Mouse (Mus musculus) hindbrain, embryonic 15.5 days (tissue): ENCODE results near the gene Iqck. TPM values are rescaled to one million over a fixed set of nuclear protein-coding genes. Genes with fewer than 3 reads are reported as not detected.

ENCODE experiments used
- ATAC-seq: fragments of 200-750 bp; cut with Nextera tagmentation; 2 replicates; pipeline ENCODE4 v1.8.0; 2017; ENCODE audit warnings: low read depth, moderate number of reproducible peaks, moderate TSS enrichment; ENCODE audit not compliant: low FRiP score
- H3K27ac ChIP-seq: fragments of 300-500 bp; sonication (generic); replicated peaks from 2 replicates; pipeline ENCODE4 v1.5.1; 2015; ENCODE audit warnings: mild to moderate bottlenecking, inconsistent platforms
- H3K27me3 ChIP-seq: fragments of 300-500 bp; sonication (generic); 2 replicates; pipeline ENCODE4 v1.6.1; 2015; ENCODE audit warnings: control low read depth, inconsistent platforms
- H3K36me3 ChIP-seq: fragments of 300-500 bp; sonication (generic); 2 replicates; pipeline ENCODE4 v1.6.1; 2015; ENCODE audit warnings: control low read depth, inconsistent platforms
- H3K4me1 ChIP-seq: fragments of 300-500 bp; sonication (generic); replicated peaks from 2 replicates; pipeline ENCODE4 v1.6.1; 2015; ENCODE audit warnings: control low read depth, inconsistent platforms
- H3K4me2 ChIP-seq: fragments of 300-500 bp; sonication (generic); 2 replicates; pipeline ENCODE4 v1.6.1; 2015; ENCODE audit warnings: moderate library complexity, mild to moderate bottlenecking, inconsistent platforms
- H3K4me3 ChIP-seq: fragments of 300-500 bp; sonication (generic); 2 replicates; pipeline ENCODE4 v1.5.1; 2015; ENCODE audit warnings: mild to moderate bottlenecking, inconsistent platforms
- H3K9ac ChIP-seq: fragments of 300-500 bp; sonication (generic); 2 replicates; pipeline ENCODE4 v1.6.1; 2015; ENCODE audit warnings: inconsistent platforms
- H3K9me3 ChIP-seq: fragments of 300-500 bp; sonication (generic); 2 replicates; pipeline ENCODE4 v1.6.1; 2016; ENCODE audit warnings: control low read depth, inconsistent platforms
- WGBS: fragments of 180-500 bp; shearing (Covaris S2); methylation state at CpG from one replicate; pipeline ENCODE4 v1.1.7; 2015; 5-methylcytosine and 5-hydroxymethylcytosine counted together
- polyA plus RNA-seq: library from polyadenylated mRNA; unstranded; fragments of >200 nt; fragmentation: Nextera tagmentation; extraction: Ambion mirVana; gene quantifications from 2 replicates; pipeline ENCODE4 v1.2.1, GENCODE M21; 2015

Iqck gene
- polyA plus RNA-seq, 1 experiment from 2014 or later, result 3.7 TPM

DNA sequence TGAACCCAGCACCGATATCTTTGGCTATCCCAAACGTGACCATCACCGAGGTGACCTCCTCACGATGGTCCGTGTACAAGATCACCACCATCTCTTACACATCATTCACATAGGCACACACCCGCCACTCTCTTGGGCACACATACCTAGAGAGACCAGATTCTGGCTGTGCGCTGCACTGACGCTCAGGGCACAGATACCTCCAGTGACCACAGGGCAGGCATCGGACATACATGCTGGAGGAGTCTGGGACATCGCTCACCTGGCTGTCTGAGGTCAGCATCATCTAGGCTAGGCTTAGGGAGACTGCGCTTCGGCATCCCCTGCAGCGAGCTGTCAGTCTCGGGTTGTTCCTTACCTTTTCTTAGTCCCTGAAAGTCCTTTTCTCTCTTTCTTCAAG, 140.1 kb downstream of the Iqck start:
- Histone ChIP-seq H3K9ac (peak overlapping the region; percentile 50; the same call in 1 of the 2 replicates), H3K4me3 (peak overlapping the region; percentile 43), H3K4me2 (peak overlapping the region; percentile 64), H3K9me3 (no peaks in the 10 kb centered on the region), H3K27me3 (no peaks in the 10 kb centered on the region), H3K36me3 (no peaks in the 10 kb centered on the region), H3K4me1 (peaks cover 51% of the 10 kb centered on the region), H3K27ac (no peak overlapping the region)
- ATAC-seq, result peak; percentile 13
- WGBS, result 9% methylated on average over 14 of the region's 14 CpGs

DNA sequence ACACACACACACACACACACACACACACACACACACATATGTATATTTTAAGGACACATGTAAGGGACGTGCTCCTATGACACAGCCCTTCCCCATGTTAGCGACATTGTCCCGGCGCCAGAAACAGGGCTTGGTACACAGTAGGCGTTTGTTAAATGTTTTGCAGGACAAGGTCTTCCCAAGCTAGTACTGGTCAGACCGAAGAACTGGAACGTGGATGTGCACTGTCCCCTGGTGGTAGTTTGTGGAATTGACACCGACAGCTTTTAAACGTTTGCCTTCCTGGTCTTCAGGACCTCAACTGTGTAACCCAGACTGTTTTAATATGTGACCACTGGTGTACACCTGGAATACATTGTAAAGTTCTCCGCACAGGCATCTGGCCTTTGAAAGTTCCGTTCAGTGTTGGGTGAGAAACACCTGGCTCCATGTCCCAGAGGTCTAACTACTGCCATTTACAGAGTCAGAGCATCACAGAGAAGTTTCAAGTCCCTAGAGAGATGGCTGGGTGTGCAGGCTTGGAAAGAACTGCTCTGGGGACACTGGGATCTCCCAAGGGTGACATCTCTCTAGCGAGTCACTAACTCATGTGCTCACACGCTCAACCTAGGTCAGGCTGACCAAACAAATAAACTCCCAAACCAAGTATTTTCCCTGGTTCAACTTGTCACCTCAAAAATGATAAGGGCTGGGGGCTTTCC, 140.7 kb downstream of the Iqck start:
- 0 out of 2 replicates have a peak overlapping the region, but pooled peaks have one; percentile 50 for H3K9ac ChIP-seq
- WGBS, result 10% methylated on average over 13 of the region's 13 CpGs
- no peak overlapping the region for H3K4me3 ChIP-seq
- peak; percentile 52 for ATAC-seq
- H3K27me3 ChIP-seq, result no peaks in the 10 kb centered on the region
- H3K4me1 ChIP-seq, result peaks cover 45% of the 10 kb centered on the region
- no peaks in the 10 kb centered on the region for H3K9me3 ChIP-seq
- peak overlapping the region; percentile 64 for H3K4me2 ChIP-seq
- no peak overlapping the region for H3K27ac ChIP-seq
- no peaks in the 10 kb centered on the region for H3K36me3 ChIP-seq

DNA sequence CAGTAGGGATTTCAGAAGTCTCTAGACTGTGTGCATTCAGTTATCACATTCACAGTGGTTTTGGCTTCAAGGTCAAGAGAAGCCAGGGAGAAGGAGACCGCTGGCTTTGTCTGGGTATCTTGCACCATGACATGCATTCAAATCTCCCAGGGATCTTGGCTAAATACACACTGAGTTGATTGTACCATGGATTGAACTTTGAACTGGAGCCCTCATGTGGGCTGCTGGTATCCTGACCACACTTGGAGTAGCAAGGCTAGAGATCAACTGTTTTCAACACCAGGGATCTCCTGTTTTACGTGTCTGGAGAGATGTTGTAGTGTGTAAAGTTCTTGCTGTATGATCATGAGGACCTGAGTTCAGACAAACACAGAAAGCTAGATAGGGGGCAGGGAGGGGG, 144.3 kb downstream of the Iqck start:
- H3K36me3 ChIP-seq, result no peaks in the 10 kb centered on the region
- no peak overlapping the region for H3K4me3 ChIP-seq
- H3K4me1 ChIP-seq, result peaks cover 11% of the 10 kb centered on the region
- no peak for ATAC-seq
- no peak overlapping the region for H3K9ac ChIP-seq
- WGBS, result 77% methylated on average over 2 of the region's 2 CpGs
- no peak overlapping the region for H3K4me2 ChIP-seq
- no peak overlapping the region for H3K27ac ChIP-seq
- no peaks in the 10 kb centered on the region for H3K27me3 ChIP-seq
- no peaks in the 10 kb centered on the region for H3K9me3 ChIP-seq

DNA sequence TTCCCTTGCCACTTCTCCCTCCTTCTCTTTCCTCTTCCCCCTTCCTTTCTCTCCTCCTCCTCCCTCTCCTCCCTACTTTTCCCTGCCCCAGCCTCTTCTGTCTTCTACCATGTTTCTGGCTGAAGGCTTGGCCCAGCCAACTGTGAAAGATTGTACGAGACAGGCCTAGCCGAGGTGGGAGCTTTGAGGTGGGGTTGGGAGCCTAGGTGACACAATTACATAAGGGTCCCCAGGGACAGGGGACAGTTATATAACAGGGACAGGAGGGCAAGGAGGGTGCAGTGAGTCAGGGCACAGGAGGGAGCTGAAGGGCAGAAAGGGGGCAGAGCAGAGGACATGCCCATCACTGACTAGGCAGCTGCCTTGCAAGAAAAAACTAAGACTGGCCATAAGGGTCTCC, 146.4 kb downstream of the Iqck start:
- ATAC-seq, result no peak
- H3K4me2 ChIP-seq, result no peak overlapping the region
- no peaks in the 10 kb centered on the region for H3K4me1 ChIP-seq
- 47% methylated on average over 2 of the region's 2 CpGs for WGBS
- no peak overlapping the region for H3K27ac ChIP-seq
- H3K9me3 ChIP-seq, result no peaks in the 10 kb centered on the region
- H3K36me3 ChIP-seq, result no peaks in the 10 kb centered on the region
- no peaks in the 10 kb centered on the region for H3K27me3 ChIP-seq
- no peak overlapping the region for H3K9ac ChIP-seq
- H3K4me3 ChIP-seq, result no peak overlapping the region

DNA sequence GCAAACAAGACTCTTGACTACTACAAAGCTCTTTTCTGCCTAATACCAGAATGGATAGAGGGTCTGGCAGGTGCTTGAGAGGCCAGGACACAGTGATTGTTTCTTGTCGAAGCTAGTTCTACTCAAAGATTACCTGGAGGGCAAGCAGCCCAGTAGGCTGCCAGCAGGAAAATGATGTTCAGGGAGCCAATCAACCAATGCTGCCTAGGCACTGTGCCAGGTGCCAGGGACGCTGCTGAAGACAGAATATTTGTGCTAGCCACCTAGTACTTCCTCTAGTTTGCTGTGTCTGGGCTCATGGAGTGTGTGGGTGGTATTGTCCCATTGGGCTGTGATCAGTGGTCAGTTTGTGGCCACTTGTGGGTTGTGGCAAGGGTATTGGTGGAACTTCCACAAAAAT, 146.9 kb downstream of the Iqck start:
- Histone ChIP-seq H3K4me1 (no peaks in the 10 kb centered on the region), H3K4me3 (no peak overlapping the region), H3K36me3 (no peaks in the 10 kb centered on the region), H3K27ac (no peak overlapping the region), H3K4me2 (no peak overlapping the region), H3K9ac (no peak overlapping the region), H3K27me3 (no peaks in the 10 kb centered on the region), H3K9me3 (no peaks in the 10 kb centered on the region)
- 49% methylated on average over 2 of the region's 2 CpGs for WGBS
- ATAC-seq, result no peak

DNA sequence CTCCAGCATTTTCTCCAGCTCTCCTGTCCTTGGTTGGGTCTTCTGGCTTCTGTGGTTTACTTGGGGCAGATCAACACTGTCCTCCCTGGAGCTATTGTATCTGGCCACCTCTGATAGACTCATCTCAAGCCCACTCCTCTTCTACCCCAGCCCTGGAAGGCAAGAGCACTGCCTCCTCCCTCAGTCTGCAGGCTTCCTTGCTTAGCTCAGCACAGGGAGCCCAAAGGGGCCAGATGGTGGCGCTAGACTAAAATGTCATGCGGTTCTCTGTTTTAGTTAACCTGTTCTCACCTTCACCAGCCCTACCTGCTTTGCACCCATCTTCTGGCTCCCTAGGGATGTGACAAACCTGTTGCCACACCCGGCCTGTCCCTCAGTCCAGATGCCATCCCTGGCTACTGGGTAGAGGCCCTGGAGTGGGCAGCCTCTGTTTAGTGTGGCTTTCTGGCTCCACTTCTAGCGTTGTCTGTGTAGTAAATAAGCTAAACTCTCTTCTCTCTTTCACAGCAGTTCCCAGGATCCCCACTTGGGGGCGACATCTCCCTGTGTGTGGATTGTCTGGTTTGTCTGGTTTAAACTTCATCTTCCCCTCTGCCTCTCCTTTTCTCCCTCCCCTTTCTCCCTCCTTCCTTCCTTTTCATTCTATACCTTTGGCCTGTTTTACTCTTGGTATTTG, 155.4 kb downstream of the Iqck start:
- peak; percentile 46; the same call in 1 of the 2 replicates for ATAC-seq
- H3K4me1 ChIP-seq, result no peaks in the 10 kb centered on the region
- no peak overlapping the region for H3K9ac ChIP-seq
- no peaks in the 10 kb centered on the region for H3K27me3 ChIP-seq
- H3K4me3 ChIP-seq, result no peak overlapping the region
- no peaks in the 10 kb centered on the region for H3K36me3 ChIP-seq
- H3K4me2 ChIP-seq, result no peak overlapping the region
- no peak overlapping the region for H3K27ac ChIP-seq
- 19% methylated on average over 5 of the region's 5 CpGs for WGBS
- H3K9me3 ChIP-seq, result no peaks in the 10 kb centered on the region

DNA sequence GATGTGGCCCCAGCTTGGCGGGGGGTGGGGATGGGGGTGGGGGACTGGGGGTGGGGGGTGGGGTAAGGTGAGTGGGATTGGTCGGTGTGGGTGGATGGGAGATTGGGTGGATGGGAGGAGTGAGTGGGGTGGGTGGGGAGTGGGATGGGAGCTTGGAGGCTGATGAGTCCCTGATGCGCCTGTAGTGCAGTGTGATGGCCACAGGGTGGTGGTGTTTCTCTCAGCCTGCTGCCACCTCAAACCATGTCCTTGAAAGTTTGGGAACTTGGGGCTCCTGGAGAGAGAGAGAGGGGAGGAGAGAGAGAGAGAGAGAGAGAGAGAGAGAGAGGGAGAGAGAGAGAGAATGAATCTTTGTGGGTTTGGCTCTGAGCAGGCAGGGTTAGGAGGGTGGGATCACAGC, 160.2 kb downstream of the Iqck start:
- no peak for ATAC-seq
- H3K36me3 ChIP-seq, result no peaks in the 10 kb centered on the region

DNA sequence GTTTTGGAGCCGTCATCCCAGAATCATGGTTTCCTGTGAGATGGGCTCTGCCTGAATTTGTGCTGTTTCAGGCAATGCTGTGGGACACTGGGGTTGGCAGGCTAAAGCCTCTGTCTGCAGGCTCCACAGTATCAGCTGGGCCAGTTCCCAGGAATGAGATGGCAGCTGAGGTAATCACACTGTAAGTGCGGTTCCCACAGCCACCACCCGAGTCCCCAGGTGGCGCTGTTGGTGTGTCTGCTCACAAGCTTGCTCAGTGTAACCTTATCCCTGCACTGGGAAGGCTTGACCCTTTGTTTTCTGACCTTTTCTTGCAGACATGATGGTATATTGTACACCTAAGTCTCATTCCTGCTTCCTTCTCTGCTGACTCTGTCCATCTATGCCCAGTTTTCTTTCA, 164.0 kb downstream of the Iqck start:
- H3K4me1 ChIP-seq, result no peaks in the 10 kb centered on the region; the same call in 1 of the 2 replicates
- 13% methylated on average over 4 of the region's 4 CpGs for WGBS
- H3K9me3 ChIP-seq, result no peaks in the 10 kb centered on the region
- no peak overlapping the region for H3K9ac ChIP-seq
- peak; percentile 70 for ATAC-seq
- no peak overlapping the region for H3K4me2 ChIP-seq
- H3K27ac ChIP-seq, result no peak overlapping the region
- H3K27me3 ChIP-seq, result no peaks in the 10 kb centered on the region
- H3K36me3 ChIP-seq, result no peaks in the 10 kb centered on the region
- no peak overlapping the region for H3K4me3 ChIP-seq

More for the DNA sequence above, 160.2 kb downstream of the Iqck start:
- no peaks in the 10 kb centered on the region for H3K27me3 ChIP-seq
- no peaks in the 10 kb centered on the region for H3K4me1 ChIP-seq
- H3K27ac ChIP-seq, result no peak overlapping the region
- no peak overlapping the region for H3K4me2 ChIP-seq
- no peak overlapping the region for H3K9ac ChIP-seq
- H3K4me3 ChIP-seq, result no peak overlapping the region
- 2% methylated on average over 3 of the region's 3 CpGs for WGBS
- H3K9me3 ChIP-seq, result no peaks in the 10 kb centered on the region

Other genes with a start within 250 kb of the Iqck start
- gene Gde1, start 150.0 kb upstream of the Iqck start, polyA plus RNA-seq, result 209 and 212 TPM in 2 replicates
- gene Ccp110, start 143.2 kb upstream of the Iqck start, polyA plus RNA-seq, result 26.2 and 27.0 TPM in 2 replicates
- 92.4 and 94.4 TPM in 2 replicates for gene Vps35l, start 115.5 kb upstream of the Iqck start, polyA plus RNA-seq
- gene Knop1, start 502 bp downstream of the Iqck start, polyA plus RNA-seq, result 70.1 TPM in 2 replicates
- 5.2 and 5.9 TPM in 2 replicates for gene Gprc5b, start 139.5 kb downstream of the Iqck start, polyA plus RNA-seq